Mouse (Mus musculus): ENCODE data around the gene Tpi1. TPM values are rescaled to one million over a fixed set of nuclear protein-coding genes. Genes with fewer than 3 reads are reported as not detected.
"Not testable (repeated sequence)": the region's sequence is repeated elsewhere in the genome, so short reads cannot be mapped to it uniquely, and the experiment has no call there.

The Tpi1 gene
- total RNA-seq, 2 experiments from 2014 or later, result 2,445 to 2,599 TPM

DNA sequence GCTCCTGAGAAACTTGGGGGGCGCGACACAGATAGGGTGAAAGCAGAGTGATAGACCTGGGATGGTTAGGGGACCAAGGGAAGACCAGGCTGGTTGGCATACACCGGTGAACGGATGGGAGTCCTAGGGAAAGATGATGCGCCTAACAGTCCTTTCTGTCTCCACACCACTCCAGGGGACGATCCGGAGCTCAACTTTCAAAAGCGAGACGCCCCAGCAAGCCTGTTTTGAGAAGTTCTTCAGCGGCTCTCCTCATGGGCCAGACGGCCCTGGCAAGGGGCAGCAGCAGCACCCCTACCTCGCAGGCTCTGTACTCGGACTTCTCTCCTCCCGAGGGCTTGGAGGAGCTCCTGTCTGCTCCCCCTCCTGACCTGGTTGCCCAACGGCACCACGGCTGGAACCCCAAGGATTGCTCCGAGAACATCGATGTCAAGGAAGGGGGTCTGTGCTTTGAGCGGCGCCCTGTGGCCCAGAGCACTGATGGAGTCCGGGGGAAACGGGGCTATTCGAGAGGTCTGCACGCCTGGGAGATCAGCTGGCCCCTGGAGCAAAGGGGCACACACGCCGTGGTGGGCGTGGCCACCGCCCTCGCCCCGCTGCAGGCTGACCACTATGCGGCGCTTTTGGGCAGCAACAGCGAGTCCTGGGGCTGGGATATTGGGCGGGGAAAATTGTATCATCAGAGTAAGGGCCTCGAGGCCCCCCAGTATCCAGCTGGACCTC lies 4.9 kb downstream of the Tpi1 start:
- peak; percentile 81 for DNase-seq

DNA sequence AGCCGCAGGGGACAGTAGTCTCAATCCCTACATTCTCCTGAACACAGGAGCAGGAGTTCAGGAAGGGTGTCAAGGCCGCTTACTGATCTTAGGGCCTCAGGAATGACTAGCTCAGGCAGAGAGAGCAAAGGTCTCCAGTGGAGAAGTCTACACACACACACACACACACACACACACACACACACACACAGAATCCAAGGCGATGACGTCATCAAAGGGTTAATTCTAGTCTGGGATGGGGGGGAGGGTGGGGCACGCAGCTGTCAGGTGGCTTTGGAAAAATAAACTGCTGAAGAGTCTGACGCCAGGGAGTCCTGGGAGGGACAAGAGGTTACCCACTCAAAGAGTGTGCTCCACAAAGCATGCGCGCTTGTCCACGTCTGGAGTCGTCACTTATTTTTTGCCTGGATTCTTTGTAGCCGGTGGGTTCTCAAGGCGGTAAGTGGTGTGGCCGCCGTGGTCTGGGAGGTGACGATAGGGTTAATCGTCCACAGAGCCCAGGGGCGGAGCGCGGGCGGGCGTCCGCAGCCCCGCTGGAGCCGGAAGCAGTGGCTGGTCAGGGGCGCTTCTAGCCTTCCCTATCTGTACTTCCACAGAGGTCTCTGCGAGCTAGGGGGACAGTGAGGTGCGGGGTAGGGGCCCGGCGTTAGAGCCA lies 5.6 kb downstream of the Tpi1 start, which contains the start of gene Spsb2:
Gene Spsb2 (plus strand): TSS at position 304 of the 655 bp plus-strand sequence.
- DNase-seq, result peak; percentile 75

DNA sequence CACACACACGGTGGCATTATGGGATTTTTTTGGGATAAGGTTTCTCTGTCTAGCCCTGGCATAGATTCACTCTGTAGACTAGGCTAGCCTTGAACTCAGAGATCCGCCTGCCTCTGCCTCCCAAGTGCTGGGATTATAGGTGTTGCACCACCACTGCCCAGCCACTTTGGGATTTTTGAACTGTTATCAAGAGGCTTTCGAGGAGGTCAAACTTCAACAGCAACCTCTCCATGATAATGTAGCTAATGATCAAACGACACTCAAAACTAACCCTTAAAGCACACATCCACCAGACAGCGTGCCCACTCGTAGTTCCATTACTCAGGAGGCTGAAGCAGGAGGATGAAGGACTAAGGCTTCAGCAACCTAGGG lies 6.1 kb downstream of the Tpi1 start:
- DNase-seq, result no peak

DNA sequence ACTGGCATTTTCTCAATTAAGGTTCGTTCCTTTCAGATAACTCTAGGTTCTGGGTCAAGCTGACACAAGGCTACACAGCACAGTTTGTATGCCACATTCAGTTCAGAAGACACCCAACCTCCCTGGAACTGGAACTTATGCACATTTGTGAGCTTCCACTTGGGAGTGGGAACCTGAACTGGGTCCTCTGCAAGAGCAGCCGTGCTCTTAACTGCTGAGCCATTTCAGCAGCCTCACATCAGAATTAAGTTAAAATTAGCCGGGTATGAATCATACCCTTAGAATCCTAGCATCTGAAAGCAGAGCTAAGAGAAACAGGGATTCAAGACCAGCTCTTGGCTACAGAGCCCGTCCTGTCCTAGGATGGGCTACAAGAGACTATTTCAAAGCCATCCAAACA lies 6.7 kb downstream of the Tpi1 start:
- DNase-seq, result no peak

DNA sequence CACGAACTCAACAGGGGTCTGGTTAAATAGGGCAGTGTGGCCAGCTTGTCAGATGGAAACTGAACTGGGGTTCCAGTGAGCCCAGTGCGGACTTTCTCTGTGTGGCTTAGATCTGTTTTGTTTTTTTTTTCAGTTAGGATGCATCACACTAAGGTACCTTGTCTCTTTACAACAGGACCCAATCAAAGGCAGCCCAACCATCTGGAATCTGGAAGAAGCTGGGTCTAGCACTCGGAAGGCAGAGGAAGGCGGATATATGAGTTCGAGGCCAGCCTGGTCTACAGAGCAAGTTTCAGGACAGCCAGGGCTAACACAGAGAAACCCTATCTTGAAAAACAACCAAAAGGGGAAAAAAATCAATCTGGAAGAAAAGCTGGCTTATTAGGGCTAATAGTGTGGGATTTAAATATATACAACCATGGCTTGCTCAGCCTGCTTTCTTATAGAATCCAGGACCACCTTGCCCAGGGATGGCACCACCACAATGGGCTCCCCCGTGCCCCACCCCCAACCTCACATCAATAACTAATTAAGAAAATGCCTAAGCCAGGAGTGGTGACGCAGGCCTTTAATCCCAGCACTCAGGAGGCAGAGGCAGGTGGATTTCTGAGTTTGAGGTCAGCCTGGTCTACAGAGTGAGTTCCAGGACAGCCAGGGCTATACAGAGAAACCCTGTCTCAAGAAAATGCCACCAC lies 7.5 kb downstream of the Tpi1 start:
- DNase-seq, result no peak

DNA sequence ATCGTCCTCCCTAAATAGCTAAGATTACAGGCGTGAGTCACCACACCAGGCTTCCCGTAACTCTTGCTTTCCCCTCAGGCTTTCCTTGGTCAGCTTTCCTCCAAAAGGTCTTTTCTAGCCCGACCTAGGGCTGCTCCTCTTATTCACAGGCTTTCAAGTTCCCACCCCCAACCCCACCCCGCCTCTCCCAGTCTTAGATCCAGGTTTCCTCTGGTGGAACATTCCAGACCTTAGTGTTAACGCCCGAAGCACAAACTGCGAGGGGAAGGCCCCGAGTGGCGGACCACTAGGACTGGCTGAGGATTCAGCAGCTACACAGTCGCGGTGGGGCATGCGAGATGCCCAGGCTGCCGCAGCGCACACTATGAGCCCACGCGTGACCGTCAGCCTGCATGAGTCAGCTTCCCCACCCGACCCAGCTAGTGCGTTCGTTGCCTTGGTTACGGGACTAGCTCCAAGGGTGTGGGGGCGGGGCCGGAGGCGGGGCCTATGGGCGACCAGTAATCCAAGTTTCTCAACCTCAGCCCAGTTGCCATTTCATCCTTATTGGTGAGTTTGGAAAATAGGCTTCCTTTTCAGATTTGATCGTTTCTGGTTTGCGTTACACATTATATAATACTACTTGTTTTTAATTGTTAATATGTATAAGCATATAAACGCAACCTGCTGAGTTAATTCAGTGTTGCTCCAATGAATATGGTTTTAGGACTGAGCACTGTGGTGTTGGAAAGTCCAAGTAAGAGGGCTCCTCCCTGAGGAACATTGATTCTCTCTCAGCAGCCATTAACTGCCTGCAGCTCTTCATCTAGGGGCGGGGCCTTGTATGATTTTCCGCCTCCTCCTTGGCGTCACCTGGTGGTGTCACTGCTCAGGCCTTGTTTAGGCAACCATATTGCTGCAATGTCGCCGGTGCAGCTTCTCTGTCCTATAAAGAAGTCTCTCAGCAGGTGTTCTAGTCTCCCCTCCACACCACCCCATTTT lies 8.5 kb downstream of the Tpi1 start:
- DNase-seq, result peak; percentile 94

DNA sequence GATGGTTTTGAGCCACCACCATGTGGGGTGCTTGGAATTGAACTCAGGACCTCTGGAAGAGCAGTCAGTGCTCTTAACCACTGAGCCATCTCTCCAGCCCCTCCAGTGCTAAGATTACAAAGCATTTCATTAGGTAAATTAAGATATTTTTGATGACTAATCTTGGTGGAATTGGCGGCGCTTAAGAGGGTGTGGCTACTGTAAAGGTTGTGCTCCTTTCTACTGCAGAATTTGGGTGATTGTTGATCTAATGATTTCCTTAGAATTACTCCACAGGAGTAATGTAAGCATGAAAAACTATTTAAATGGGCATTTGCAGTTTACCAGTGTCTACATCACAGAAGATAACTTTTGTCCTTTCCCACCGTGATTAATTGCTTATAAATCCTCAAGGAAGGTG lies 9.8 kb downstream of the Tpi1 start:
- no peak for DNase-seq

DNA sequence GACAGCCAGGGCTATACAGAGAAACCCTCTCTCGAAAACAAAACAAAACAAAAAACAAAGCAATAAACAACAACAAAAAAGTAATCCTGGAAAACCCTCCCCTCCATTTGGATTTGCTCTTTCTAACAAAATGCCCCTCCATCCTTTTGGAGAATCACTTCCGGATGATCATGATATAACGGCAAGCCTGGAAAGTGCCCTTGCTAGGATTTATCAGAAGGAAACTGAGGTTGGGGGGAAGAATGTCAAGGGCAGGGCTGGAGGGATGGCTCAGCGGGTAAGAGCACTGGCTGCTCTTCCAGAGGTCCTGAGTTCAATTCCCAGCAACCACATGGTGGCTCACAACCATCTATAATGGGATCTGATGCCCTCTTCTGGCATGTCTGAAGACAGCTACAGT lies 10.4 kb downstream of the Tpi1 start:
- not testable (repeated sequence) for DNase-seq

DNA sequence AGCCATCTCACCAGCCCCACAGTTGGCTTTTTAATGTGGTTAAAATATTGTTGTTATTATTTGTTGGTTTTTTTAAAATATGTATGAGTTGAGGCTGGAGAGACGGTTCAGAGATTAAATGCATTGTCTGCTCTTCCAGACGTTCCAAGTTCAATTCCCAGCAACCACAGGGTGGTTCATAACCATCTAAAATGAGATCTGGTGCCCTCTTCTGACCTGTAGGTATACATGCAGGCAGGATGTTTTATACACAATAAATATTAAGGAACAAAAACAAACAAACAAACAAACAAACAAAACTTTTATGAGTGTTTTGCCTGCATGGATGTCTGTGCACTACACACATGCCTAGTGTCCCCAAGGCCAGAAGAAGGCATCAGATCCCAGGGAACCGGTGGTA lies 11.0 kb downstream of the Tpi1 start:
- DNase-seq, result no peak

DNA sequence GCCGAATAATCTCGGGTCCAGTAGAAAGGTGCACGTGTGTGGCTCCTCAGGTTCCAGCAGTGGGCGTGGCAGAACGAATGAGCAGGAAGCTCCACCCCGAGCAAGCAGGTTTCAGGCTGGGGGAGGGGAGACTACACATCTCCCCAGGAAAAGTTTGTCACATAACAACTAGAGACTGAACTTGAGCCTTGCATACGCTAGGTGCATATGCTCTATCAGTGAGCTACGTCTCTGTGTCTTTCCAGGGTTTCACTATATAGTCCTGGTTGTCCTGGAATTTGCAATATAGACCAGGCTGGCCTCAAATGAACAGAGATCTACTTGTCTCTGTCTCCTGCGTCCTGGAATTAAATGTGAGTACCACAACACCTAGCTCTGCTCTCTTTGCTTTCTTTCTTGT lies 11.7 kb downstream of the Tpi1 start:
- DNase-seq, result not testable (repeated sequence)

DNA sequence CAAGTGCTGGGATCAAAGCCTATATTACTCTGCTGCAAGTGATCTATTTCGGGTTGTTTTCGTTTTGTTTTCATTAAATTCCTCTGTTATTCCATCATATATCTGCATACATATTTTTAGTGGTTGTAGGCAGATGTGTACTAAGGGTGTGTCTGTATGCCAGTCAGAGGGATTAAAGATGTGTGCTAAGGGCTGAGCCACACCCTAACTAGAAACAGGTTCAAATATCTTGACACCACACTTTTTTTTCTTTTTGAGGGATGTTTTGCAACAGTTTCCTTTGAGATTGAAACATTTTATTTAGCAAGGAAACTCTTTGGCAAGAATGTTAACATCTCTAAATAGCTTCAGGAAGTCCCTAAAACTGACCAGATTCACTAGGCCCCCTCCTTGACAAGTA lies 17.9 kb downstream of the Tpi1 start:
- DNase-seq, result no peak

DNA sequence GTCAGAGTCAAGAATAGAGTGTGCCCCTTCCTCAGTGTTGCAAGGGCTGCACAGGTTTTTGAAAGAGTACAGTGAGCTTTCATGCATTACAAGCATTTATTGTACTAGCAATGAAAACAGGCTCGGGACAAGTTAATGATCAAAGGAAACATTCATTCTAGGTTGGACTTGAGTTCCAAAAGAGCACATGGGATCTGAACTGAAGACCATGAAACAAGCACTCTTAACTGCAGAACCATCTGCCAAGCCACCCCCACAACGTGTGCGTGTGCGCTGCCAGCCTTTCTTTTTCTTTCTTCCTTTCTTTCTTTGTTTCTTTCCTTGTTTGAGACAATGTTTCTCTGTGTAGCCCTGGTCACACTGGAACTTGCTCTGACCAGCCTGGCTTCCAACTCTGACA lies 18.3 kb downstream of the Tpi1 start:
- DNase-seq, result no peak

DNA sequence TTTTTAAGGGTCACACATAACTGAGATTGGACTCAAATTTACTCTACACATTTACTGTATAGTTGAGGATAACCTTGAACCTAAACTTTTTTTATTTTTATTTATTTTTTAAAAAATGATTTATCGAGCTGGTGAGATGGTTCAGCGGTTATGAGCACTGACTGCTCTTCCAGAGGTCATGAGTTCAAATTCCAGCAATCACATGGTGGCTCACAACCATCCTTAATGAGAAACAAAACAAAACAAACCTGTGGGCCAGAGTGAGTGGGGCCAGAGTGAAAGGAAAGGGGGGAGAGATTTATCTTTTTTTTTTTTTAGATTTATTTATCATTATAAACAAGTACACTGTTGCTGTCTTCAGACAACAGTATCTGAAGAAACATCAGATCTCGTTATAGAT lies 22.2 kb downstream of the Tpi1 start:
- DNase-seq, result no peak

DNA sequence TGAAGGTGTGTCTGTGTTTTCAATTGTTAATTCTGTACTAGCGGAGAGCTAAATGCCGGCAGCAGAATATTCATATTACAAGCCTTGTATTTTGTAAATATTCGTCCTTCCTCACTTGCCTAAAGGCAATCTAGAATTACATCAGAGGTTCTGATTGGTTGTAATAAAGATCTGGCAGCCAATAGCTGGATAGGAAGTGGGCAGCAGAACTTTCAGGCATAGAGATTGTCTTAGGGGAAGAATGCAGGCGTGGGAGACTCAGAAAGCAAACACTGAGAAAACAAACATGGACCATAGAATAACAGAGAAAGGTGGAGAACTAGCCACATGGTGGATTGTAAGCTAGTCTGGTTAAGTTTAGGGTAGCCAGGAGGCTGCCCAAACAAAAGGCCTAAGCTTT lies 24.0 kb downstream of the Tpi1 start:
- DNase-seq, result no peak

DNA sequence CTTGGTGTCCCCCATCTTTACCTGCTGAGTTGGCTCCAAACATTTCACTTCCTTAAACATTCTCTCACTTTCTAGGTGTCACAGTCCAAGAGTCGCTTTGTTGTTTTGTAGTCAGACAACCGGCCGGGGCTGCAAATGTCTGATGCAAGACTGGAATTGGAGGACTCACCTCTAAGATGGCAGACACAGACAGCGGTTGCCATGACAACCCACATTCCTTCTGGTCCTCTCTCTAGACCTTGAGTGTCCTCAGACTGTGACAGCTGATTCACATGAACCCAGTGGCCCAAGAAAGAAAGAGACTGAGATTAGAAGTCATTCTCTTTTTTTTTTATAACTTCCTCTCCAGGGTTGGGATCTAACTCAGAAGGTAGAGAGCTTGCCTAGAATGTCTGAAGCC lies 24.6 kb downstream of the Tpi1 start:
- DNase-seq, result no peak

DNA sequence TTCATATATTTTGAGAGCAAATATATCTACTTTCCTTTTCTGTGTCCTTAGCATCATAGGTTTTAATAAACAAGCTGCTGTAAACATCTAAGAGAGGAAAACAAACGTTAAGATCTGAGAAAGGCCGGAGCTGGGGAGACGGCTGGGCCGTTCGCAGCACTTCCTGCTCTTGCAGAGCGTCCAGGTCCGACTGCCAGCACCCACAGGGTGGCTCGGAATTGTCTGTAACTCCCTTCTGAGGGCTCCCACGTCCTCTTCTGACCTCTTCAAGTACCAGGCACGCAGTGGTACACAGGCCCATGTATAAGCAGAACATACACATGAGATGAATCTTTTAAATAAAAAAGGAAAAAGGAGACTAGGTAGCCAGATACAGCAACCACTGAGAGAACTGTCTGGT lies 26.4 kb downstream of the Tpi1 start:
- DNase-seq, result no peak

DNA sequence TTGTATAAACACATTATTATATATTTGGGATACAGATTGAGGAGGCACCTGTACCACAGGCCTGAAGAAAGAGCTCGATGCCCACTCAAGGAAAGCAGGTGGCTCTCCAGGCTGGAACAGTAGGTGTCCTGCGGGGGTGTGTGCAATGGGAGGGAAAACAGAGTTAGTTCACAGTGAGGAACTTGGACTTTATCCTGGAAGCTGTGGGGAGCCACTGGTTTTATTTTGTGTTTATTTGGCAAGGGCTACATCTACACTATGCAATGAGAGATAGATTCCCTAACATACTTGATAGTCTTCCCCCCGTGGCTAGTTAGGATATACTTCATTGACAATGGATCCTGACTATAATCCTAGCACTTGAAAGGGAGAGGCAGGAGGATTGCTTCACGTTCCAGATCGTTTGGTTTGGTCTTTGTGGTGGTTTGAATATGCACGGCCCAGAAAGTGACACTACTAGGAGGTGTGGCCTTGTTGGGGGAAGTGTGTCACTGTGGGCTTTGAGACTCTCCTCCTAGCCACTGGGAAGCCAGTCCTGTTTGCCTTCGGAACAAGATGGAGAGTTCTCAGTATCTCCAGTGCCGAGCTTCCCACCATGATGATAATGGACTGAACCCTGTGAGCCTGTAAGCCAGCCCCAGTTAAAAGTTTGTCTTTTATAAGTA lies 27.2 kb downstream of the Tpi1 start:
- DNase-seq, result no peak

DNA sequence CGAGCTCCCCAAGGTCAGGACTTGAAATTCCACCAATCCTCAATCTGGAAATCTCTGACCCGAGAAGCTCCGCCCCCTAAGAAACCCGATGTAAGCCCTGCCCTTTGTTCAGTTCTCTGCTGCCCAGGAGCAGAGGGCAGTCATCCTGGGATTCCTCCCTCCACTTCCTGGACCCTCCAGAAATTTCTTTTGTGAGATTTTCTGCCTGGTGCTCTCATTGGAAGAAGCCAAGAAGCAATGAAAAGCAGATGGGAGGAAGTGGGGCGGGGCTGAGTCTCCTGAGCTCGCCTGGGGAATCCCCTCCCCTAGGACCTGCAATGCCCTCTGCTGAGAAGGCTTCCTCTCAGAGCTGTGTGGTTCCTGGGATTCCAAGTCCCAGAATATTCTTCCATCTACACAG lies 31.7 kb downstream of the Tpi1 start:
- DNase-seq, result no peak

DNA sequence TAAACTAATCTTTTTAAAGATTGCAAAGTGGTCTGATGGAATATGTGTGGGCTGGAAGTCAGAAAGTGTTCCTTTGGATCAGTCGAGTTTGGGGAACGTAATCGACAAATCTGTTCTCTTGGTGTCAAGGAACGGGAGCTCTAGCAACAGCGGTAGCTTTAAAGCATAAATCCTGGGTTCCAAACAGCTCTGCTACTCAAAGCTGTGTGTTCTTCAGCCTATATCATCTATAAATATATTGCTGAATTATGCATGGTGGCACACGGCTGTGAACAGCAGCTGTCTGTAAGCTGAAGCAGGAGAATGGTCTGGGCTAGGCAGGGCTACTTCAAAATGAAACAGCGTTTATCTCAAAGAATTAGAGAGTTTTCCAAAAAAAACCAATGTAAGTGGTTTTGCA lies 33.2 kb downstream of the Tpi1 start:
- no peak for DNase-seq

DNA sequence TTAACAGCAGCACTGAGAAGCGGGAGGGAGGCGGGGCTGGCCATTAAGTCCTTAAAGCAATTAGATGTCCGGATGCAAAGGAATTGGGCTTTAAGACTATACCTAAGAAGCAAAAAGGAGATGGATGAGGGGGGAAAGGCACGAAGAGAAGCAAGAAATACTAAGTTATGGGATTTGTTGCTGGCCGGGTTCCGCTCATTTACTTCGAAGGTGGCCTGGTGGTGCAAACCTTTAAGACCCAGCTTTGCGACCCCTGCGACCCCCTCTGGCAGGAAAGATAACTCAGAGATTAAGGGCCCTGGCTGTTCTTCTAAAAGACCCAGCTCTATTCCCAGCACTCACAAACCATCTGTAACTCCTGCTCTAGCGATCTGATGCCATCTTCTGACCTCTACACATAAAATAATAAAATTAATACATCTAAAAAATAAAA lies 34.1 kb downstream of the Tpi1 start:
- no peak for DNase-seq

DNA sequence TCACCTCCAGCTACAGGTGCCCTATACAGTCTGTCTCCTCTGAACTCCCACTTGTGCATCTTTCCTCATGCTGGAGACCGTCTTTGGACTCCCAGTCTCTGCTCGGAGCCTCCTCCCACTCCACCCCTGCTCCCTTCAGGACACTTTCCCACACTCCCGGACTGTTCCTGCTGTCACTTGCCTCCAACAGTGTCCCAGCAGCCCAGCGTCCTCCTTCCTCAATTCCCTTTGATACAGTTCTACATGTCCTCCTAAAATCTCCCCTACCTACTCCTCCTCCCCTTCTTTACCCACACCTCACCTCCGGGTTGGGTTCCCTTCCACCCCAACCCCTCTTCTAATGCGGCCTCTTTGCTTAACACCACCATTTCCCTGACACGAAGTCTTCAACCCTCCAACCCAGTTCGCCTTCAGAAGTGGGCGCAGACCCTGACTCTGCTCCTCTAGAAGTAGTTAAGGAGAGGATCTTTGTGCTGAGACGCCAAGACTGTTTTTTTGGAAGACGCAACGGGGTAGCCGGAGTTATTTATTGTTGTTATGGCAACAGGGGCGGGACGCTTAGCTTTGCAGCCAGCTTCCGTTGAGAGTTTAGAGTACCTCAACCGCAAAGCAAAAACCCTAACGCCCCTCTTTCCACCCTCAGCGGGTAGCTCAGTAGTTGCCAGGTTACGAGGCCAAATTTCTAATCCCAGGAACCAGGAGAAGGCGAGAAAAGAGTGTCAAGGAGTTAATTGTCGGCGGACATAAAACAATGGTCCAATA lies 34.7 kb downstream of the Tpi1 start, which contains the start of gene Lrrc23:
Gene Lrrc23 (minus strand): TSS at position 506 of the 762 bp plus-strand sequence.
- DNase-seq, result peak; percentile 26
